Comparison of ENCODE assay signal across 8 mouse cellular contexts in genomic region chr13:112509465-112509864, GRCm38 (mm10). TPM values are rescaled to one million over a fixed set of nuclear protein-coding genes. Genes with fewer than 3 reads are reported as not detected.
DNase-seq lines count a peak whose midpoint lies in the region; ATAC-seq and TF ChIP-seq lines count a peak whose summit lies in the region.

No protein-coding gene starts in this region.

- peaks cover 33% of the 10 kb centered on the region for H3K36me3 ChIP-seq in intestine, postnatal 0 days (ENCODE audit: control insufficient read depth, insufficient read depth)
- peaks cover 9% of the 10 kb centered on the region for H3K36me3 ChIP-seq in midbrain, postnatal 0 days (ENCODE audit: insufficient read depth, low read length)
- peaks cover 15% of the 10 kb centered on the region for H3K36me3 ChIP-seq in stomach, postnatal 0 days (ENCODE audit: control insufficient read depth, insufficient read depth, low read length)

- intact Hi-C loops in left cerebral cortex, postnatal 4 days (cut with DNase I), result loop anchor here (1.0 to 10.0 kb wide), 2 partner anchors 201 to 235 kb away; no protein-coding TSS in a partner anchor

- ATAC-seq in intestine, postnatal 0 days, result 0 out of 2 replicates have a peak, but pooled peaks have one; percentile 56
- no peak for ATAC-seq in midbrain, postnatal 0 days (ENCODE audit: low FRiP score)
- peak; percentile 50; the same call in 1 of the 2 replicates for ATAC-seq in stomach, postnatal 0 days (ENCODE audit: low FRiP score, low TSS enrichment)

- no peak overlapping the region for H3K4me3 ChIP-seq in intestine, postnatal 0 days (ENCODE audit: low read depth, low read length)
- no peak overlapping the region for H3K4me3 ChIP-seq in midbrain, postnatal 0 days (ENCODE audit: low read depth, low read length)
- H3K4me3 ChIP-seq in stomach, postnatal 0 days (ENCODE audit: low read depth, low read length), result no peak overlapping the region

- no peak overlapping the region for H3K4me2 ChIP-seq in intestine, postnatal 0 days (replicated peaks; ENCODE audit: low read depth)
- no peak overlapping the region for H3K4me2 ChIP-seq in midbrain, postnatal 0 days (ENCODE audit: low read depth, low read length, poor library complexity, severe bottlenecking)
- no peak overlapping the region for H3K4me2 ChIP-seq in stomach, postnatal 0 days (replicated peaks; ENCODE audit: low read depth)

- peak; percentile 60 for DNase-seq in urinary bladder, postnatal 14 days (ENCODE audit: low spot score)
- DNase-seq in urinary bladder, postnatal 10 days (ENCODE audit: low spot score), result no peak
- DNase-seq in cerebellum, adult 8-10 months, result peak; percentile 42
- DNase-seq in forelimb bud, embryonic 11.5 days (ENCODE audit: low read depth, low spot score), result peak; percentile 78
- peak; percentile 67 for DNase-seq in left cerebral cortex, postnatal 4 days
- DNase-seq in midbrain, postnatal 0 days (ENCODE audit: low spot score), result peak; percentile 88
- peak; percentile 76 for DNase-seq in stomach, postnatal 0 days (ENCODE audit: low spot score)

- no peaks in the 10 kb centered on the region for H3K9me3 ChIP-seq in intestine, postnatal 0 days (ENCODE audit: control insufficient read depth)
- H3K9me3 ChIP-seq in midbrain, postnatal 0 days (ENCODE audit: low read length), result no peaks in the 10 kb centered on the region
- H3K9me3 ChIP-seq in stomach, postnatal 0 days (ENCODE audit: control insufficient read depth, low read length), result no peaks in the 10 kb centered on the region

- TF ChIP-seq CTCF in intestine, postnatal 0 days (IDR thresholded peaks at IDR 0.05; ENCODE audit: low read depth), result peak; percentile 95
- TF ChIP-seq CTCF in midbrain, postnatal 0 days (IDR thresholded peaks at IDR 0.05), result peak; percentile 95
- peak; percentile 97 for TF ChIP-seq CTCF in stomach, postnatal 0 days (IDR thresholded peaks at IDR 0.05; ENCODE audit: low read depth)

- H3K27me3 ChIP-seq in intestine, postnatal 0 days (replicated peaks; ENCODE audit: control insufficient read depth, insufficient read depth, low read length), result no peaks in the 10 kb centered on the region
- no peaks in the 10 kb centered on the region for H3K27me3 ChIP-seq in midbrain, postnatal 0 days (ENCODE audit: insufficient read depth, low read length)
- no peaks in the 10 kb centered on the region for H3K27me3 ChIP-seq in stomach, postnatal 0 days (ENCODE audit: control insufficient read depth, insufficient read depth, low read length)

- no peak overlapping the region for H3K27ac ChIP-seq in intestine, postnatal 0 days (ENCODE audit: low read depth, low read length)
- H3K27ac ChIP-seq in midbrain, postnatal 0 days (ENCODE audit: low read depth, low read length), result no peak overlapping the region
- no peak overlapping the region for H3K27ac ChIP-seq in stomach, postnatal 0 days (replicated peaks)

- H3K9ac ChIP-seq in intestine, postnatal 0 days (ENCODE audit: low read depth, low read length), result no peak overlapping the region
- no peak overlapping the region for H3K9ac ChIP-seq in midbrain, postnatal 0 days (replicated peaks; ENCODE audit: low read length, poor library complexity, severe bottlenecking)
- H3K9ac ChIP-seq in stomach, postnatal 0 days (ENCODE audit: low read length), result no peak overlapping the region

- H3K4me1 ChIP-seq in intestine, postnatal 0 days (replicated peaks; ENCODE audit: control insufficient read depth, insufficient read depth, low read length), result no peaks in the 10 kb centered on the region
- H3K4me1 ChIP-seq in midbrain, postnatal 0 days (ENCODE audit: insufficient read depth, low read length), result no peaks in the 10 kb centered on the region
- no peaks in the 10 kb centered on the region for H3K4me1 ChIP-seq in stomach, postnatal 0 days (replicated peaks; ENCODE audit: control insufficient read depth, insufficient read depth)

- 24% methylated on average over 4 of the region's 4 CpGs for WGBS in intestine, postnatal 0 days
- WGBS in midbrain, postnatal 0 days, result 30% methylated on average over 4 of the region's 4 CpGs
- 16% methylated on average over 4 of the region's 4 CpGs for WGBS in stomach, postnatal 0 days

- TF ChIP-seq EP300 in stomach, postnatal 0 days (optimal IDR thresholded peaks at IDR 0.05), result no peak

RNA-seq across cellular contexts. Expression of gene Il6st, which starts 45.6 kb away (rescaled TPM):
- 19.6 and 20.5 TPM in 2 replicates for polyA plus RNA-seq in intestine, postnatal 0 days (2015; fragmentation: Nextera tagmentation; extraction: Ambion mirVana)
- total RNA-seq in left cerebral cortex, postnatal 4 days (2021), result 10 to 100 TPM; 60.0 to 61.0 TPM
- total RNA-seq in midbrain, postnatal 0 days (2014; rRNA removed), result 35.8 and 36.1 TPM in 2 replicates
- polyA plus RNA-seq in midbrain, postnatal 0 days (2015; fragmentation: Nextera tagmentation; extraction: Ambion mirVana), result 19.6 and 20.5 TPM in 2 replicates
- polyA plus RNA-seq in stomach, postnatal 0 days (2015; fragmentation: Nextera tagmentation; extraction: Ambion mirVana), result 22.2 and 25.8 TPM in 2 replicates
